Mouse (Mus musculus): Measurements from ENCODE around the gene Gal3st4.

DNA sequence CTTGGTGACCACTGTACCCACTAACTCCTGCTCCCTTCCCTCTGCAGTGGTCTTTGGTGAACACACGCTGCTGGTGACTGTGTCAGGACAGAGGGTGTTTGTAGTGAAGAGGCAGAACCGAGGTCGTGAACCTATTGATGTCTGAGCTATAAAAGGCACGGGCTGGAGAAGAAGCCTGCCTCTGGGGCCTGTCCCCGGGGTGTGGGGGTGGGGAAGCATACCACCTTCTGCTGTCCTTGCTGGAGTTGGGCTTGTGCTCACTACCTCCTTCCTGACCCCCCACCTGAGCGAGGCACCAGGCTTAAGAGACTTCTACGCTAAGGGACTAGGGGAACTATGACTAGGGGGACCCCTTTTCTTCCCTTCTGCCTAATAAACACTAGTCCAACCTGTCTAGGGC lies 13.6 kb downstream of the Gal3st4 start:
- no peak for TF ChIP-seq CTCF (IDR thresholded peaks at IDR 0.05; ENCODE audit: low read depth)
- TF ChIP-seq EP300 (IDR thresholded peaks at IDR 0.05; ENCODE audit: low read depth) = no peak
